22 mouse cellular contexts compared by ENCODE assay signal in genomic region chr5:134148153-134148552, GRCm38 (mm10). TPM values are rescaled to one million over a fixed set of nuclear protein-coding genes. Genes with fewer than 3 reads are reported as not detected.
DNase-seq lines count a peak whose midpoint lies in the region; ATAC-seq lines count a peak whose summit lies in the region.
"Had no signal": no experiment of that assay in that cellular context is flagged by ENCODE, and none has a peak within 500 bp of the region (broad histone marks: within the 10 kb centered on the region; RNA-seq: fewer than 3 reads in every experiment).

No protein-coding gene starts in this region.

- no peaks in the 10 kb centered on the region for H3K27me3 ChIP-seq in heart, embryonic 11.5 days (ENCODE audit: control insufficient read depth, insufficient read depth, low read length)
- no peaks in the 10 kb centered on the region for H3K27me3 ChIP-seq in lung, embryonic 16.5 days (ENCODE audit: control insufficient read depth, insufficient read depth, low read depth, low read length)
- H3K27me3 ChIP-seq in limb, embryonic 15.5 days = no peaks in the 10 kb centered on the region
- H3K27me3 ChIP-seq: hindbrain, embryonic 15.5 days; liver, embryonic 15.5 days; neural tube, embryonic 13.5 days had no signal

- no peak overlapping the region for H3K4me2 ChIP-seq in heart, embryonic 11.5 days
- H3K4me2 ChIP-seq in lung, embryonic 16.5 days (ENCODE audit: low read depth, low read length) = no peak overlapping the region
- no peak overlapping the region for H3K4me2 ChIP-seq in limb, embryonic 15.5 days
- H3K4me2 ChIP-seq: hindbrain, embryonic 15.5 days; liver, embryonic 15.5 days; neural tube, embryonic 13.5 days had no signal

- 95% methylated on average over 4 of the region's 4 CpGs for WGBS in heart, embryonic 11.5 days (ENCODE audit: insufficient replicate concordance)
- 79% methylated on average over 4 of the region's 4 CpGs for WGBS in lung, embryonic 16.5 days
- WGBS in limb, embryonic 15.5 days = 86% methylated on average over 4 of the region's 4 CpGs

- no peak overlapping the region for H3K9ac ChIP-seq in heart, embryonic 11.5 days (ENCODE audit: low read depth, low read length)
- H3K9ac ChIP-seq in lung, embryonic 16.5 days (ENCODE audit: low read length) = peak overlapping the region; percentile 25; the same call in 1 of the 2 replicates
- H3K9ac ChIP-seq in limb, embryonic 15.5 days = no peak overlapping the region
- H3K9ac ChIP-seq: hindbrain, embryonic 15.5 days; liver, embryonic 15.5 days; neural tube, embryonic 13.5 days had no signal

- H3K36me3 ChIP-seq in heart, embryonic 11.5 days (ENCODE audit: control insufficient read depth, insufficient read depth, low read length) = peaks cover 18% of the 10 kb centered on the region
- peaks cover 17% of the 10 kb centered on the region for H3K36me3 ChIP-seq in lung, embryonic 16.5 days (ENCODE audit: control insufficient read depth, insufficient read depth, low read length)
- H3K36me3 ChIP-seq in limb, embryonic 15.5 days = peaks cover 51% of the 10 kb centered on the region

- H3K4me1 ChIP-seq in heart, embryonic 11.5 days (ENCODE audit: control insufficient read depth, insufficient read depth, low read length) = no peaks in the 10 kb centered on the region; the same call in 1 of the 2 replicates
- H3K4me1 ChIP-seq in lung, embryonic 16.5 days (replicated peaks; ENCODE audit: control insufficient read depth, insufficient read depth, low read length) = peaks cover 7% of the 10 kb centered on the region; the same call in 1 of the 2 replicates
- no peaks in the 10 kb centered on the region for H3K4me1 ChIP-seq in limb, embryonic 15.5 days
- H3K4me1 ChIP-seq: hindbrain, embryonic 15.5 days; liver, embryonic 15.5 days; neural tube, embryonic 13.5 days had no signal

- H3K9me3 ChIP-seq in heart, embryonic 11.5 days (replicated peaks; ENCODE audit: control insufficient read depth, low read length) = peaks cover 4% of the 10 kb centered on the region; the same call in 1 of the 2 replicates
- 0 out of 2 replicates have a peak, but pooled peaks cover 3% of the 10 kb centered on the region for H3K9me3 ChIP-seq in lung, embryonic 16.5 days (ENCODE audit: control insufficient read depth, low read length)
- H3K9me3 ChIP-seq in limb, embryonic 15.5 days = no peaks in the 10 kb centered on the region
- H3K9me3 ChIP-seq: hindbrain, embryonic 15.5 days; liver, embryonic 15.5 days; neural tube, embryonic 13.5 days had no signal

- H3K27ac ChIP-seq in heart, embryonic 11.5 days (ENCODE audit: low read depth, low read length) = no peak overlapping the region
- H3K27ac ChIP-seq in lung, embryonic 16.5 days (ENCODE audit: low read length) = no peak overlapping the region
- peak overlapping the region; percentile 61 for H3K27ac ChIP-seq in limb, embryonic 15.5 days
- H3K27ac ChIP-seq: hindbrain, embryonic 15.5 days; liver, embryonic 15.5 days; neural tube, embryonic 13.5 days had no signal

- ATAC-seq in heart, embryonic 11.5 days (replicated peaks; ENCODE audit: insufficient number of reproducible peaks, low FRiP score, low TSS enrichment) = no peak
- ATAC-seq in lung, embryonic 16.5 days (ENCODE audit: low read depth) = no peak
- no peak for ATAC-seq in limb, embryonic 15.5 days (ENCODE audit: insufficient number of reproducible peaks, low FRiP score, low TSS enrichment, low read depth)
- ATAC-seq: forebrain, embryonic 14.5 days had no signal

- intact Hi-C loops in gastrocnemius, postnatal 36 days (cut with DNase I) = no loop called here

- no peak overlapping the region for H3K4me3 ChIP-seq in heart, embryonic 11.5 days (ENCODE audit: low read depth, low read length)
- H3K4me3 ChIP-seq in lung, embryonic 16.5 days (ENCODE audit: low read length) = no peak overlapping the region
- H3K4me3 ChIP-seq in limb, embryonic 15.5 days = no peak overlapping the region
- H3K4me3 ChIP-seq: hindbrain, embryonic 15.5 days; liver, embryonic 15.5 days; megakaryocyte, embryonic 14.5 days; neural tube, embryonic 13.5 days had no signal

- DNase-seq in heart, adult 11 months = peak; percentile 95
- no peak for DNase-seq in lung, postnatal 14 days
- peak; percentile 21 to 31 for DNase-seq in gastrocnemius, postnatal 36 days
- no peak for DNase-seq in embryo, embryonic 11 days
- no peak for DNase-seq in natural killer cell, adult 2 months (ENCODE audit: low spot score in 2 of 2)
- DNase-seq: adrenal gland, postnatal 10 days; cerebellum, postnatal 36 days; kidney, postnatal 14 days; liver; lung, postnatal 10 days; midbrain, embryonic 14.5 days; retina, postnatal 1 day; right cerebral cortex, postnatal 25 days; thymus, postnatal 36 days had no signal

RNA-seq across cellular contexts. Expression of gene Rcc1l, which starts 28.4 kb away (rescaled TPM):
- polyA plus RNA-seq in heart, embryonic 11.5 days (2014; fragmentation: Nextera tagmentation; extraction: Ambion mirVana) = 21.0 and 21.8 TPM in 2 replicates
- 22.5 and 22.8 TPM in 2 replicates for polyA plus RNA-seq in lung, embryonic 16.5 days (2015; fragmentation: Nextera tagmentation; extraction: Ambion mirVana)
- 10 to 100 TPM; 19.7 to 24.1 TPM for total RNA-seq in gastrocnemius, postnatal 36 days (2021)
- polyA plus RNA-seq in limb, embryonic 15.5 days (2015; fragmentation: Nextera tagmentation; extraction: Ambion mirVana) = 27.4 and 30.3 TPM in 2 replicates

RNA-seq across cellular contexts. Expression of gene Gtf2ird2, which starts 35.7 kb away (rescaled TPM):
- 5.3 and 6.5 TPM in 2 replicates for polyA plus RNA-seq in heart, embryonic 11.5 days (2014; fragmentation: Nextera tagmentation; extraction: Ambion mirVana)
- 8.6 and 9.1 TPM in 2 replicates for polyA plus RNA-seq in lung, embryonic 16.5 days (2015; fragmentation: Nextera tagmentation; extraction: Ambion mirVana)
- 1 to 10 TPM; 5.1 to 5.6 TPM for total RNA-seq in gastrocnemius, postnatal 36 days (2021)
- 7.6 and 8.4 TPM in 2 replicates for polyA plus RNA-seq in limb, embryonic 15.5 days (2015; fragmentation: Nextera tagmentation; extraction: Ambion mirVana)

RNA-seq across cellular contexts. Expression of gene Castor2, which starts 48.6 kb away (rescaled TPM):
- 5.7 and 8.0 TPM in 2 replicates for polyA plus RNA-seq in heart, embryonic 11.5 days (2014; fragmentation: Nextera tagmentation; extraction: Ambion mirVana)
- 3.6 and 4.3 TPM in 2 replicates for polyA plus RNA-seq in lung, embryonic 16.5 days (2015; fragmentation: Nextera tagmentation; extraction: Ambion mirVana)
- total RNA-seq in gastrocnemius, postnatal 36 days (2021) = 10 to 100 TPM; 37.2 to 47.7 TPM
- 8.5 and 9.4 TPM in 2 replicates for polyA plus RNA-seq in limb, embryonic 15.5 days (2015; fragmentation: Nextera tagmentation; extraction: Ambion mirVana)

Comparison
In these comparisons a context has a peak if more than half of its experiments do, and no peak if none do; other contexts are left out.
1. DNase-seq: peak in heart, adult 11 months (single experiment) and gastrocnemius, postnatal 36 days (2 of 2); none in lung, postnatal 14 days (single experiment), embryo, embryonic 11 days (single experiment) and natural killer cell, adult 2 months (0 of 2).